Mouse (Mus musculus) small intestine, adult 2 months (tissue): ENCODE measurements around the gene Acad12. TPM values are rescaled to one million over a fixed set of nuclear protein-coding genes. Genes with fewer than 3 reads are reported as not detected.

Source experiments
- H3K27ac ChIP-seq: fragments of 200-500 bp; 2 replicates; pipeline ENCODE4 v1.5.1; 2012; ENCODE audit warnings: low read depth, low read length, control low read depth, inconsistent platforms; ENCODE audit not compliant: insufficient read depth
- H3K27me3 ChIP-seq: fragments of 200-500 bp; 2 replicates; pipeline ENCODE4 v1.6.1; 2012; ENCODE audit warnings: mild to moderate bottlenecking, moderate library complexity, low read length, inconsistent platforms; ENCODE audit not compliant: control insufficient read depth, insufficient read depth
- H3K36me3 ChIP-seq: fragments of 200-500 bp; 2 replicates; pipeline ENCODE4 v1.6.1; 2012; ENCODE audit warnings: mild to moderate bottlenecking, low read length, control low read depth, inconsistent platforms; ENCODE audit not compliant: control insufficient read depth, insufficient read depth
- H3K4me1 ChIP-seq: fragments of 200-500 bp; 2 replicates; pipeline ENCODE4 v1.6.1; 2012; ENCODE audit warnings: low read length, inconsistent platforms, mixed read lengths; ENCODE audit not compliant: control insufficient read depth, insufficient read depth, insufficient read length
- H3K4me3 ChIP-seq: fragments of 200-500 bp; 2 replicates; pipeline ENCODE4 v1.5.1; 2012; ENCODE audit warnings: low read depth, mild to moderate bottlenecking, control low read depth, inconsistent platforms, low read length, moderate library complexity
- CTCF ChIP-seq: fragments of 200-500 bp; IDR thresholded peaks from 2 replicates; pipeline ENCODE4 v1.5.1; 2012; ENCODE audit warnings: low read depth, mild to moderate bottlenecking, control low read depth, inconsistent platforms, low read length, moderate library complexity, mixed read lengths; ENCODE audit not compliant: insufficient replicate concordance, insufficient read length; ENCODE audit errors: extremely low read depth
- POLR2A ChIP-seq: fragments of 200-500 bp; IDR thresholded peaks from 2 replicates; pipeline ENCODE4 v1.6.1; 2012; ENCODE audit warnings: low read depth, mild to moderate bottlenecking, control low read depth, inconsistent platforms, low read length, moderate library complexity
- WGBS: fragments of 180-500 bp; shearing (Covaris S2); methylation state at CpG from one replicate; pipeline ENCODE4 v1.1.7; 2018; 5-methylcytosine and 5-hydroxymethylcytosine counted together
- polyA plus RNA-seq: library from polyadenylated mRNA; depleted of rRNA; stranded (reverse); fragments of >200 nt; gene quantifications from 2 replicates; pipeline ENCODE4 v1.2.3, GENCODE M21; 2012; rRNA removed

Gene Acad12
- polyA plus RNA-seq, 1 experiment = 6.7 TPM

- no peaks in the 10 kb centered on the region; the same call in 1 of the 2 replicates for H3K4me1 ChIP-seq
- H3K36me3 ChIP-seq = no peaks in the 10 kb centered on the region
- no peak for TF ChIP-seq CTCF
- TF ChIP-seq POLR2A = no peak
- H3K27me3 ChIP-seq = peaks cover 2% of the 10 kb centered on the region; the same call in 1 of the 2 replicates
- 88% methylated on average over 7 of the region's 7 CpGs for WGBS
- H3K27ac ChIP-seq = no peak overlapping the region
- no peak overlapping the region for H3K4me3 ChIP-seq
Observed at GRCm38 (mm10) chr5:121549196-121549595, 69.5 kb downstream of the Acad12 start.

- no peak for TF ChIP-seq POLR2A
- no peak for TF ChIP-seq CTCF
- WGBS = 83% methylated on average over 3 of the region's 3 CpGs
- no peak overlapping the region for H3K27ac ChIP-seq
- no peaks in the 10 kb centered on the region for H3K36me3 ChIP-seq
- no peaks in the 10 kb centered on the region; the same call in 1 of the 2 replicates for H3K27me3 ChIP-seq
- H3K4me1 ChIP-seq = peaks cover 3% of the 10 kb centered on the region; the same call in 1 of the 2 replicates
- no peak overlapping the region for H3K4me3 ChIP-seq
Observed at GRCm38 (mm10) chr5:121547084-121547483, 71.7 kb downstream of the Acad12 start.

Other genes starting within 250 kb of the Acad12 start
- gene Trafd1, start 233.3 kb downstream of the Acad12 start, polyA plus RNA-seq = 39.1 and 108 TPM in 2 replicates
- 1.7 and 3.2 TPM in 2 replicates for gene Naa25, start 221.0 kb downstream of the Acad12 start, polyA plus RNA-seq
- 0.70 and 7.2 TPM in 2 replicates for gene Tmem116, start 167.0 kb downstream of the Acad12 start, polyA plus RNA-seq
- 24.5 and 35.6 TPM in 2 replicates for gene Erp29, start 166.4 kb downstream of the Acad12 start, polyA plus RNA-seq
- gene Adam1b, start 115.5 kb downstream of the Acad12 start, polyA plus RNA-seq = not detected in 2 replicates
- gene Adam1a, start 73.5 kb downstream of the Acad12 start, polyA plus RNA-seq = 1.9 and 3.7 TPM in 2 replicates
- not detected in 2 replicates for gene Gm42878, start 73.5 kb downstream of the Acad12 start, polyA plus RNA-seq
- 20.4 and 36.5 TPM in 2 replicates for gene Mapkapk5, start 73.0 kb downstream of the Acad12 start, polyA plus RNA-seq
- gene Aldh2, start 25.1 kb downstream of the Acad12 start, polyA plus RNA-seq = 308 and 324 TPM in 2 replicates
- 3.4 and 4.1 TPM in 2 replicates for gene Acad10, start 41.6 kb upstream of the Acad12 start, polyA plus RNA-seq
- gene Brap, start 41.6 kb upstream of the Acad12 start, polyA plus RNA-seq = 8.4 and 17.4 TPM in 2 replicates
- 68.5 and 108 TPM in 2 replicates for gene Atxn2, start 92.4 kb upstream of the Acad12 start, polyA plus RNA-seq
- 62.5 and 88.1 TPM in 2 replicates for gene Sh2b3, start 218.7 kb upstream of the Acad12 start, polyA plus RNA-seq
- 98.0 and 283 TPM in 2 replicates for gene Pheta1, start 230.0 kb upstream of the Acad12 start, polyA plus RNA-seq